Mouse (Mus musculus) kidney, adult 2 months (tissue): ENCODE measurements around the gene Asb17.
"Not testable (repeated sequence)": the region's sequence is repeated elsewhere in the genome, so short reads cannot be mapped to it uniquely, and the experiment has no call there.

Source experiments
- CTCF ChIP-seq: fragments of 200-500 bp; conservative IDR thresholded peaks from 2 replicates; pipeline ENCODE4 v1.5.1; 2011; ENCODE audit warnings: low read depth, mild to moderate bottlenecking, control low read depth, low read length, moderate library complexity, mixed read lengths; ENCODE audit not compliant: insufficient read depth, insufficient read length
- POLR2A ChIP-seq: fragments of 200-500 bp; IDR thresholded peaks from one replicate; pipeline ENCODE4 v1.6.1; 2011; ENCODE audit warnings: low read depth, low read length, control low read depth

DNA sequence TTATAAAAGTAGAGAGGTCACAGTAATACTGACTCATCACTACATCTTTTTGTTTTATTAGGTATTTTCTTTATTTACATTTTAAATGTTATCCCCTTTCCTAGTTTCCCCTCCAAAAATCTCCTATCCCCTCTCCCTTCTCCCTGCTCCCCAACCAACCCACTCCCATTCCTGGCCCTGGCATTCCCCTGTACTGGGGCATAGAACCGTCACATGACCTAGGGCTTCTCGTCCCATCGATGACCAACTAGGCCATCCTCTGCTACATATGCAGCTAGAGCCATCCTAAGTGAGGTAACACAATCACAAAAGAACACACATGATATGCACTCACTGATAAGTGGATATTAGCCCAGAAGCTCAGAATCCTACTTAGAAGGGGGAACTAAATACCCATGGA is 14.2 kb upstream of the Asb17 start:
- TF ChIP-seq POLR2A, CTCF: not testable (repeated sequence)
